Mouse (Mus musculus) liver, embryonic 14.5 days (tissue): ENCODE data around the gene Gm10715.
"Not testable (repeated sequence)": the region's sequence is repeated elsewhere in the genome, so short reads cannot be mapped to it uniquely, and the experiment has no call there.

Experiments used
- CTCF ChIP-seq: IDR thresholded peaks from 2 replicates; pipeline ENCODE4 v1.5.1; 2016; ENCODE audit warnings: antibody characterized with exemption, low read depth, control low read depth
- EP300 ChIP-seq: IDR thresholded peaks from 2 replicates; pipeline ENCODE4 v1.6.1; 2016; ENCODE audit warnings: antibody characterized with exemption, low read depth

DNA sequence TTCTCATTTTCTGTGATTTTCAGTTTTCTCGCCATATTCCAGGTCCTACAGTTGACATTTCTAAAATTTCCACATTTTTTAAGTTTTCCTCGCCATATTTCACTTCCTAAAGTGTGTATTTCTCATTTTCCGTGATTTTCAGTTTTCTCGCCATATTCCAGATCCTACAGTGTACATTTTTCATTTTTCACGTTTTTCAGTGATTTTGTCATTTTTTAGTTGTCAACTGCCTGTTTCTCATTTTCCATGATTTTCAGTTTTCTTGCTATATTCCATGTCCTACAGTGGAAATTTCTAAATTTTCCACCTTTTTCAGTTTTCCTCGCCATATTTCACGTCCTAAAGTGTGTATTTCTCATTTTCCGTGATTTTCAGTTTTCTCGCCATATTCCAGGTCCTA, 29.4 kb upstream of the Gm10715 start:
- not testable (repeated sequence) for TF ChIP-seq EP300, CTCF
